Mouse (Mus musculus) MEL (cell line): Measurements from ENCODE around the gene Itm2b. TPM values are rescaled to one million over a fixed set of nuclear protein-coding genes. Genes with fewer than 3 reads are reported as not detected.

Source experiments
- DNase-seq: peaks from one replicate; pipeline ENCODE4 v3.0.0; 2011; ENCODE audit warnings: low read depth, low spot score
- H3K27ac ChIP-seq: 2 replicates; pipeline ENCODE4 v1.5.1; 2012; ENCODE audit warnings: low read depth, mild to moderate bottlenecking, control low read depth, low read length, moderate library complexity; ENCODE audit not compliant: control insufficient read depth
- H3K27me3 ChIP-seq, 2 experiments: fragments of 150-350 bp in 1 of 2; sonication (generic) in 1 of 2; 2 replicates each; pipeline ENCODE4 v1.6.1; 2012; ENCODE audit warnings: low read length in 2 of 2, mild to moderate bottlenecking in 2 of 2, improper control_type of control experiment in 1 of 2, moderate library complexity in 1 of 2; ENCODE audit not compliant: insufficient read depth in 2 of 2, control insufficient read depth in 1 of 2
- H3K36me3 ChIP-seq, 2 experiments: 2 replicates each; pipeline ENCODE4 v1.6.1; 2012 to 2014; ENCODE audit warnings: low read length in 2 of 2, improper control_type of control experiment in 1 of 2, inconsistent platforms in 1 of 2, mild to moderate bottlenecking in 1 of 2; ENCODE audit not compliant: insufficient read depth in 2 of 2, control insufficient read depth in 1 of 2
- H3K4me1 ChIP-seq, 2 experiments: fragments of 150-350 bp in 1 of 2; sonication (generic) in 1 of 2; 2 replicates each; pipeline ENCODE4 v1.6.1; 2012; ENCODE audit warnings: low read length in 2 of 2, improper control_type of control experiment in 1 of 2, mild to moderate bottlenecking in 1 of 2; ENCODE audit not compliant: insufficient read depth in 2 of 2, control insufficient read depth in 1 of 2
- H3K4me3 ChIP-seq, 2 experiments: fragments of 150-350 bp in 1 of 2; sonication (generic) in 1 of 2; 2 replicates each; pipeline ENCODE4 v1.5.1; 2012; ENCODE audit warnings: low read depth in 2 of 2, low read length in 2 of 2, mild to moderate bottlenecking in 2 of 2, moderate library complexity in 2 of 2, control low read depth in 1 of 2, improper control_type of control experiment in 1 of 2; ENCODE audit not compliant: control insufficient read depth in 1 of 2, insufficient read depth in 1 of 2
- H3K79me2 ChIP-seq: 2 replicates; pipeline ENCODE4 v1.6.1; 2012; ENCODE audit warnings: mild to moderate bottlenecking, low read length, moderate library complexity; ENCODE audit not compliant: control insufficient read depth, poor library complexity, insufficient read depth
- H3K9ac ChIP-seq: 2 replicates; pipeline ENCODE4 v1.6.1; 2012; ENCODE audit warnings: low read depth, mild to moderate bottlenecking, control low read depth, low read length, moderate library complexity; ENCODE audit not compliant: control insufficient read depth, poor library complexity, severe bottlenecking
- H3K9me3 ChIP-seq: fragments of 150-350 bp; sonication (generic); replicated peaks from 2 replicates; pipeline ENCODE4 v1.6.1; 2012; ENCODE audit warnings: mild to moderate bottlenecking, low read length, improper control_type of control experiment, moderate library complexity; ENCODE audit not compliant: insufficient read depth
- BHLHE40 ChIP-seq: IDR thresholded peaks from 2 replicates; pipeline ENCODE4 v1.6.1; 2012; ENCODE audit warnings: low read depth, mild to moderate bottlenecking, inconsistent platforms, low read length, improper control_type of control experiment, borderline replicate concordance
- CHD2 ChIP-seq: IDR thresholded peaks from 2 replicates; pipeline ENCODE4 v1.6.1; 2011; ENCODE audit warnings: low read length, improper control_type of control experiment
- E2F4 ChIP-seq: IDR thresholded peaks from 2 replicates; pipeline ENCODE4 v1.6.1; 2011; ENCODE audit warnings: low read depth, low read length, improper control_type of control experiment, borderline replicate concordance
- ETS1 ChIP-seq: IDR thresholded peaks from 2 replicates; pipeline ENCODE4 v1.6.1; 2012; ENCODE audit warnings: low read depth, mild to moderate bottlenecking, inconsistent platforms, low read length, improper control_type of control experiment, moderate library complexity
- GATA1 ChIP-seq: IDR thresholded peaks from 2 replicates; pipeline ENCODE4 v1.6.1; 2011; ENCODE audit warnings: low read depth, low read length, improper control_type of control experiment
- KAT2A ChIP-seq: conservative IDR thresholded peaks from 2 replicates; pipeline ENCODE4 v1.6.1; 2012; ENCODE audit warnings: low read depth, low read length, improper control_type of control experiment, inconsistent platforms
- MEF2A ChIP-seq: IDR thresholded peaks from 2 replicates; pipeline ENCODE4 v1.6.1; 2014; ENCODE audit warnings: low read depth, mild to moderate bottlenecking, inconsistent platforms, low read length, improper control_type of control experiment; ENCODE audit not compliant: poor library complexity, insufficient replicate concordance, severe bottlenecking; ENCODE audit errors: extremely low read depth
- NRF1 ChIP-seq: IDR thresholded peaks from 2 replicates; pipeline ENCODE4 v1.6.1; 2014; ENCODE audit warnings: low read depth, mild to moderate bottlenecking, inconsistent platforms, low read length, improper control_type of control experiment, moderate library complexity; ENCODE audit not compliant: poor library complexity, insufficient read depth, severe bottlenecking
- POLR2A ChIP-seq, 2 experiments: IDR thresholded peaks; 2 replicates each; pipeline ENCODE4 v1.6.1; 2011 to 2012; ENCODE audit warnings: low read length in 2 of 2, mild to moderate bottlenecking in 2 of 2, control low read depth in 1 of 2, improper control_type of control experiment in 1 of 2, low read depth in 1 of 2, moderate library complexity in 1 of 2; ENCODE audit not compliant: control insufficient read depth in 1 of 2, insufficient read depth in 1 of 2, poor library complexity in 1 of 2
- POLR2AphosphoS5 ChIP-seq: IDR thresholded peaks from 2 replicates; pipeline ENCODE4 v1.6.1; 2012; ENCODE audit warnings: low read depth, borderline replicate concordance, mild to moderate bottlenecking, inconsistent platforms, low read length, moderate library complexity, mixed read lengths
- RCOR1 ChIP-seq: IDR thresholded peaks from 2 replicates; pipeline ENCODE4 v1.6.1; 2012; ENCODE audit warnings: low read depth, mild to moderate bottlenecking, inconsistent platforms, low read length, improper control_type of control experiment
- SIN3A ChIP-seq: IDR thresholded peaks from 2 replicates; pipeline ENCODE4 v1.6.1; 2012; ENCODE audit warnings: low read length, improper control_type of control experiment, inconsistent platforms
- SMC3 ChIP-seq: IDR thresholded peaks from 2 replicates; pipeline ENCODE4 v1.6.1; 2011; ENCODE audit warnings: low read depth, low read length, improper control_type of control experiment
- TAL1 ChIP-seq: IDR thresholded peaks from 2 replicates; pipeline ENCODE4 v1.6.1; 2012; ENCODE audit warnings: mild to moderate bottlenecking, inconsistent platforms, low read length, moderate library complexity, mixed read lengths
- TCF12 ChIP-seq: IDR thresholded peaks from 2 replicates; pipeline ENCODE4 v1.6.1; 2014; ENCODE audit warnings: low read depth, mild to moderate bottlenecking, inconsistent platforms, low read length, improper control_type of control experiment, moderate library complexity
- USF1 ChIP-seq: IDR thresholded peaks from 2 replicates; pipeline ENCODE4 v1.6.1; 2014; ENCODE audit warnings: low read depth, mild to moderate bottlenecking, inconsistent platforms, low read length, improper control_type of control experiment, moderate library complexity
- USF2 ChIP-seq, 2 experiments: IDR thresholded peaks; 2 replicates each; pipeline ENCODE4 v1.6.1; 2011 to 2012; ENCODE audit warnings: improper control_type of control experiment in 2 of 2, low read length in 2 of 2, borderline replicate concordance in 1 of 2, inconsistent platforms in 1 of 2, low read depth in 1 of 2, mild to moderate bottlenecking in 1 of 2; ENCODE audit not compliant: insufficient read depth in 1 of 2
- ZC3H11A ChIP-seq: IDR thresholded peaks from 2 replicates; pipeline ENCODE4 v1.6.1; 2012; ENCODE audit warnings: low read depth, mild to moderate bottlenecking, inconsistent platforms, low read length, improper control_type of control experiment
- polyA plus RNA-seq, 2 experiments: library from polyadenylated mRNA; stranded (reverse) in 1 of 2; unstranded in 1 of 2; fragments of >175 nt in 1 of 2; fragments of >200 nt in 1 of 2; gene quantifications; 2 replicates each; pipeline versions ENCODE4 v1.2.1 to v1.2.4; 2012; ENCODE audit warnings: low replicate concordance in 2 of 2, low read depth in 1 of 2; ENCODE audit not compliant: insufficient read length in 2 of 2, insufficient read depth in 1 of 2, missing spikeins in 1 of 2
- total RNA-seq: library from RNA; depleted of rRNA; stranded (reverse); fragments of 300-350 nt; gene quantifications from 2 replicates; pipeline ENCODE4 v1.2.3, GENCODE M21; 2012

Itm2b gene
- total and polyA plus RNA-seq, 3 experiments: 54.0 to 312 (median 101) TPM

DNA sequence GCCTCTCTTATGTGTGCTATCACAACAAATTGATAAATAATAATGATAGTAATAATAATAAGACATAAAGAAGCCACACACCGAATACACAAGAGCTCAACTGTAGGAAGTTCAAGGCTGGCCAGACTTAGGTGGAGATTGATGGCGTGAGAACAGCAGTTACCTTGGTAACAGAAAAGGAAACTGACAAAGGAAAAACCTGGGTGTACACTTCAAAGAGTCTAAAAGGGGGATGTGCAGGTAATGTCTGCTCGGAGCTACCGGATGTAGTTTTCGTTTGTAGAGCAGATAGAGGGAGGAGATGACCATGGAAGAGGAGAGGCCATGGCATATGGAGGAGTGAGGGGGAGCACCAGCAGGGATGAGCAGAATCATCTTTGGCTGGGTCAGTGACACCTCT is 31.4 kb upstream of the Itm2b start:
- Histone ChIP-seq H3K4me3 (no peak overlapping the region), H3K27ac (no peak overlapping the region), H3K27me3 (peaks cover 0 to 2% of the 10 kb centered on the region in 2 experiments; a peak in 1 of 4 replicates), H3K79me2 (no peaks in the 10 kb centered on the region), H3K9me3 (no peaks in the 10 kb centered on the region), H3K4me1 (no peaks in the 10 kb centered on the region), H3K9ac (no peak overlapping the region), H3K36me3 (no peaks in the 10 kb centered on the region)
- TF ChIP-seq BHLHE40 (no peak), RCOR1 (no peak), NRF1 (no peak), POLR2AphosphoS5 (no peak), CHD2 (no peak), POLR2A (IDR thresholded peaks at IDR 0.05; ENCODE audit: control insufficient read depth in 1 of 2, insufficient read depth in 1 of 2, low read depth in 1 of 2, low read length in 2 of 2, poor library complexity in 1 of 2) (no peak), SMC3 (no peak)
- no peak for DNase-seq

DNA sequence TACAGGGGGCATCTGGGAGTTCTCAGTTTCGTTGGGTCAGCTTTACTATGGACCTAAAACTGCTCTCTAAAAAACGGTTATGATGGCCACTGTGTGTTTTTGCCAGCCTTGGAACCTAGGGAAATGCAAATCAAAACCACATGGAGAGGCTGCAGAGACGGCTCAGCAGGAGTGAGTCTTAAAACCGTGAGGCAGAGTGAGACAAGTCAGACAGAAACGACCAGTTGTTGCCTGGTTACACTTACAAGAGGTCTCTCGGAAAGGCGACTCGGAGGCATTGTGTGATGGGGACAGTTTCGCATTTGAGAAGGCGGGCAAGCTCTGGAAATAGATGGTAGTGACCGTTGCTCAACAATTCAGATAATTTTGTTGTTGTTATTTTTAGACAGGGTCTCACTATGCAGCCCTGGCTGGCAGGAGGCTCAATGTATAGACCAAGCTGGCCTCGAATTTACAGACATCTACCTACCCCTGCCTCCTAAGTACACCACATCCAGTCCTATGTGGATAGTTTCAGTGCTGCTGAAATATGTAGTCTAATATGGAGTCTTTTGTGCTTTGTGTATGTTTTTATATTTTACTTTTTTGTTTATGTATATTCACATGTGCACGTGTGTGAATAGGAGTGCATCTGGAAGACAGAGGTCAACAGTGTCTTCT is 30.4 kb upstream of the Itm2b start:
- H3K9me3 ChIP-seq: no peaks in the 10 kb centered on the region
- no peaks in the 10 kb centered on the region for H3K36me3 ChIP-seq
- H3K4me3 ChIP-seq: no peak overlapping the region
- no peak for TF ChIP-seq GATA1
- no peak for TF ChIP-seq USF2 (IDR thresholded peaks at IDR 0.05; ENCODE audit: borderline replicate concordance in 1 of 2, insufficient read depth in 1 of 2, low read depth in 1 of 2, low read length in 2 of 2)
- no peak for TF ChIP-seq USF1
- no peak for TF ChIP-seq ETS1
- TF ChIP-seq RCOR1: no peak
- no peak for TF ChIP-seq SIN3A
- TF ChIP-seq BHLHE40: no peak
- TF ChIP-seq MEF2A: no peak
- no peak for TF ChIP-seq KAT2A
- no peak for TF ChIP-seq POLR2A (IDR thresholded peaks at IDR 0.05; ENCODE audit: control insufficient read depth in 1 of 2, insufficient read depth in 1 of 2, low read depth in 1 of 2, low read length in 2 of 2, poor library complexity in 1 of 2)
- no peak for TF ChIP-seq ZC3H11A
- no peak for TF ChIP-seq E2F4
- no peak for TF ChIP-seq TCF12
- TF ChIP-seq TAL1: no peak
- TF ChIP-seq, all 39 proteins: peak for 0
- H3K27ac ChIP-seq: no peak overlapping the region
- no peak overlapping the region for H3K9ac ChIP-seq
- H3K79me2 ChIP-seq: no peaks in the 10 kb centered on the region
- H3K4me1 ChIP-seq: no peaks in the 10 kb centered on the region
- peaks cover 0 to 2% of the 10 kb centered on the region in 2 experiments; a peak in 1 of 4 replicates for H3K27me3 ChIP-seq
- DNase-seq: no peak
